Mouse (Mus musculus): ENCODE results near the gene Ammecr1. TPM values are rescaled to one million over a fixed set of nuclear protein-coding genes. Genes with fewer than 3 reads are reported as not detected.

Ammecr1 gene
- polyA plus RNA-seq, 1 experiment from 2014 or later = 28.6 TPM

GRCm38 (mm10) chrX:142960434-142960833 lies 6.1 kb downstream of the Ammecr1 start:
- no peaks in the 10 kb centered on the region for H3K36me3 ChIP-seq (ENCODE audit: control insufficient read depth, insufficient read depth, low read length)
- H3K27ac ChIP-seq (ENCODE audit: low read depth, low read length) = no peak overlapping the region
- H3K4me3 ChIP-seq (ENCODE audit: low read depth, low read length) = no peak overlapping the region
- H3K9me3 ChIP-seq (ENCODE audit: control insufficient read depth, low read length) = no peaks in the 10 kb centered on the region
- DNase-seq (ENCODE audit: low spot score) (no peak), ATAC-seq (replicated peaks; ENCODE audit: low FRiP score) (no peak)
- no peaks in the 10 kb centered on the region for H3K27me3 ChIP-seq (replicated peaks; ENCODE audit: control insufficient read depth, insufficient read depth, low read length)
- no peak overlapping the region for H3K4me2 ChIP-seq
- H3K9ac ChIP-seq (ENCODE audit: low read depth, low read length) = no peak overlapping the region
- H3K4me1 ChIP-seq (replicated peaks; ENCODE audit: control insufficient read depth, insufficient read depth, low read length) = no peaks in the 10 kb centered on the region
- WGBS = 86% methylated on average over 2 of the region's 2 CpGs

- ATAC-seq (replicated peaks; ENCODE audit: low FRiP score) (no peak), DNase-seq (ENCODE audit: low spot score) (no peak)
- 67% methylated on average over 4 of the region's 4 CpGs for WGBS
- no peaks in the 10 kb centered on the region for H3K4me1 ChIP-seq (replicated peaks; ENCODE audit: control insufficient read depth, insufficient read depth, low read length)
- H3K27me3 ChIP-seq (replicated peaks; ENCODE audit: control insufficient read depth, insufficient read depth, low read length) = no peaks in the 10 kb centered on the region
- H3K4me2 ChIP-seq = no peak overlapping the region
- H3K4me3 ChIP-seq (ENCODE audit: low read depth, low read length) = no peak overlapping the region
- H3K36me3 ChIP-seq (ENCODE audit: control insufficient read depth, insufficient read depth, low read length) = no peaks in the 10 kb centered on the region
- H3K9ac ChIP-seq (ENCODE audit: low read depth, low read length) = no peak overlapping the region
- H3K9me3 ChIP-seq (ENCODE audit: control insufficient read depth, low read length) = no peaks in the 10 kb centered on the region
- H3K27ac ChIP-seq (ENCODE audit: low read depth, low read length) = no peak overlapping the region
These were observed 6.7 kb downstream of the Ammecr1 start for GRCm38 (mm10) chrX:142959674-142960307.

- Histone ChIP-seq H3K9me3 (ENCODE audit: control insufficient read depth, low read length) (no peaks in the 10 kb centered on the region), H3K36me3 (ENCODE audit: control insufficient read depth, insufficient read depth, low read length) (no peaks in the 10 kb centered on the region), H3K4me1 (replicated peaks; ENCODE audit: control insufficient read depth, insufficient read depth, low read length) (no peaks in the 10 kb centered on the region), H3K4me3 (ENCODE audit: low read depth, low read length) (no peak overlapping the region), H3K4me2 (no peak overlapping the region), H3K9ac (ENCODE audit: low read depth, low read length) (no peak overlapping the region), H3K27me3 (replicated peaks; ENCODE audit: control insufficient read depth, insufficient read depth, low read length) (no peaks in the 10 kb centered on the region), H3K27ac (ENCODE audit: low read depth, low read length) (no peak overlapping the region)
- ATAC-seq (replicated peaks; ENCODE audit: low FRiP score) = no peak
- no peak for DNase-seq (ENCODE audit: low spot score)
- 77% methylated on average over 4 of the region's 4 CpGs for WGBS
These were observed 38.1 kb downstream of the Ammecr1 start for GRCm38 (mm10) chrX:142928430-142928829.

GRCm38 (mm10) chrX:142917394-142917793 lies 49.1 kb downstream of the Ammecr1 start:
- Histone ChIP-seq H3K27me3 (replicated peaks; ENCODE audit: control insufficient read depth, insufficient read depth, low read length) (no peaks in the 10 kb centered on the region), H3K4me3 (ENCODE audit: low read depth, low read length) (no peak overlapping the region), H3K4me2 (no peak overlapping the region), H3K27ac (ENCODE audit: low read depth, low read length) (no peak overlapping the region), H3K9ac (ENCODE audit: low read depth, low read length) (no peak overlapping the region), H3K36me3 (ENCODE audit: control insufficient read depth, insufficient read depth, low read length) (no peaks in the 10 kb centered on the region), H3K9me3 (ENCODE audit: control insufficient read depth, low read length) (no peaks in the 10 kb centered on the region), H3K4me1 (replicated peaks; ENCODE audit: control insufficient read depth, insufficient read depth, low read length) (no peaks in the 10 kb centered on the region)
- ATAC-seq (replicated peaks; ENCODE audit: low FRiP score) (no peak), DNase-seq (ENCODE audit: low spot score) (no peak)
- WGBS = 26% methylated on average over 3 of the region's 3 CpGs

GRCm38 (mm10) chrX:142916719-142917118 lies 49.8 kb downstream of the Ammecr1 start:
- H3K4me1 ChIP-seq (replicated peaks; ENCODE audit: control insufficient read depth, insufficient read depth, low read length) = no peaks in the 10 kb centered on the region
- DNase-seq (ENCODE audit: low spot score) (no peak), ATAC-seq (replicated peaks; ENCODE audit: low FRiP score) (no peak)
- H3K4me2 ChIP-seq = no peak overlapping the region
- WGBS = 65% methylated on average over 4 of the region's 4 CpGs
- H3K27ac ChIP-seq (ENCODE audit: low read depth, low read length) = no peak overlapping the region
- no peak overlapping the region for H3K9ac ChIP-seq (ENCODE audit: low read depth, low read length)
- H3K9me3 ChIP-seq (ENCODE audit: control insufficient read depth, low read length) = no peaks in the 10 kb centered on the region
- H3K27me3 ChIP-seq (replicated peaks; ENCODE audit: control insufficient read depth, insufficient read depth, low read length) = no peaks in the 10 kb centered on the region
- H3K4me3 ChIP-seq (ENCODE audit: low read depth, low read length) = no peak overlapping the region
- H3K36me3 ChIP-seq (ENCODE audit: control insufficient read depth, insufficient read depth, low read length) = no peaks in the 10 kb centered on the region

- ATAC-seq (replicated peaks; ENCODE audit: low FRiP score) = no peak
- H3K36me3 ChIP-seq (ENCODE audit: control insufficient read depth, insufficient read depth, low read length) = no peaks in the 10 kb centered on the region
- H3K4me2 ChIP-seq = no peak overlapping the region
- no peak for DNase-seq (ENCODE audit: low spot score)
- no peak overlapping the region for H3K27ac ChIP-seq (ENCODE audit: low read depth, low read length)
- no peaks in the 10 kb centered on the region for H3K4me1 ChIP-seq (replicated peaks; ENCODE audit: control insufficient read depth, insufficient read depth, low read length)
- H3K27me3 ChIP-seq (replicated peaks; ENCODE audit: control insufficient read depth, insufficient read depth, low read length) = no peaks in the 10 kb centered on the region
- H3K9me3 ChIP-seq (ENCODE audit: control insufficient read depth, low read length) = no peaks in the 10 kb centered on the region
- H3K4me3 ChIP-seq (ENCODE audit: low read depth, low read length) = no peak overlapping the region
- H3K9ac ChIP-seq (ENCODE audit: low read depth, low read length) = no peak overlapping the region
These were observed 52.3 kb downstream of the Ammecr1 start for GRCm38 (mm10) chrX:142914208-142914607.

- H3K27ac ChIP-seq (ENCODE audit: low read depth, low read length) = no peak overlapping the region
- no peak overlapping the region for H3K4me3 ChIP-seq (ENCODE audit: low read depth, low read length)
- H3K4me1 ChIP-seq (replicated peaks; ENCODE audit: control insufficient read depth, insufficient read depth, low read length) = no peaks in the 10 kb centered on the region
- H3K27me3 ChIP-seq (replicated peaks; ENCODE audit: control insufficient read depth, insufficient read depth, low read length) = no peaks in the 10 kb centered on the region
- DNase-seq (ENCODE audit: low spot score) (no peak), ATAC-seq (replicated peaks; ENCODE audit: low FRiP score) (no peak)
- no peak overlapping the region for H3K9ac ChIP-seq (ENCODE audit: low read depth, low read length)
- no peaks in the 10 kb centered on the region for H3K36me3 ChIP-seq (ENCODE audit: control insufficient read depth, insufficient read depth, low read length)
- H3K4me2 ChIP-seq = no peak overlapping the region
- WGBS = 80% methylated on average over 8 of the region's 8 CpGs
- no peaks in the 10 kb centered on the region for H3K9me3 ChIP-seq (ENCODE audit: control insufficient read depth, low read length)
These were observed 62.7 kb downstream of the Ammecr1 start for GRCm38 (mm10) chrX:142903854-142904253.

- no peaks in the 10 kb centered on the region for H3K27me3 ChIP-seq (replicated peaks; ENCODE audit: control insufficient read depth, insufficient read depth, low read length)
- no peak for DNase-seq (ENCODE audit: low spot score)
- ATAC-seq (replicated peaks; ENCODE audit: low FRiP score) = no peak
- no peak overlapping the region for H3K4me3 ChIP-seq (ENCODE audit: low read depth, low read length)
- no peaks in the 10 kb centered on the region for H3K9me3 ChIP-seq (ENCODE audit: control insufficient read depth, low read length)
- no peak overlapping the region for H3K9ac ChIP-seq (ENCODE audit: low read depth, low read length)
- H3K4me2 ChIP-seq = no peak overlapping the region
- no peaks in the 10 kb centered on the region for H3K4me1 ChIP-seq (replicated peaks; ENCODE audit: control insufficient read depth, insufficient read depth, low read length)
- H3K36me3 ChIP-seq (ENCODE audit: control insufficient read depth, insufficient read depth, low read length) = no peaks in the 10 kb centered on the region
- no peak overlapping the region for H3K27ac ChIP-seq (ENCODE audit: low read depth, low read length)
- WGBS = 64% methylated on average over 2 of the region's 2 CpGs
These were observed 63.9 kb downstream of the Ammecr1 start for GRCm38 (mm10) chrX:142902599-142902998.

GRCm38 (mm10) chrX:142901915-142902314 lies 64.6 kb downstream of the Ammecr1 start:
- WGBS = 83% methylated on average over 4 of the region's 4 CpGs
- Histone ChIP-seq H3K4me3 (ENCODE audit: low read depth, low read length) (no peak overlapping the region), H3K4me1 (replicated peaks; ENCODE audit: control insufficient read depth, insufficient read depth, low read length) (no peaks in the 10 kb centered on the region), H3K27ac (ENCODE audit: low read depth, low read length) (no peak overlapping the region), H3K36me3 (ENCODE audit: control insufficient read depth, insufficient read depth, low read length) (no peaks in the 10 kb centered on the region), H3K27me3 (replicated peaks; ENCODE audit: control insufficient read depth, insufficient read depth, low read length) (no peaks in the 10 kb centered on the region), H3K9me3 (ENCODE audit: control insufficient read depth, low read length) (no peaks in the 10 kb centered on the region), H3K9ac (ENCODE audit: low read depth, low read length) (no peak overlapping the region), H3K4me2 (no peak overlapping the region)
- no peak for ATAC-seq (replicated peaks; ENCODE audit: low FRiP score)
- no peak for DNase-seq (ENCODE audit: low spot score)

Measured in liver, embryonic 11.5 days (tissue).